Mouse (Mus musculus) testis, postnatal 14 days (tissue): Measurements from ENCODE around the gene Tcp10a.
"Not testable (repeated sequence)": the region's sequence is repeated elsewhere in the genome, so short reads cannot be mapped to it uniquely, and the experiment has no call there.

Experiments used
- DNase-seq: peaks from one replicate; pipeline ENCODE4 v3.0.0; 2021; ENCODE audit warnings: low spot score

The Tcp10a gene

GRCm38 (mm10) chr17:7369401-7369800 lies 45.0 kb downstream of the Tcp10a start:
- DNase-seq: not testable (repeated sequence)

DNA sequence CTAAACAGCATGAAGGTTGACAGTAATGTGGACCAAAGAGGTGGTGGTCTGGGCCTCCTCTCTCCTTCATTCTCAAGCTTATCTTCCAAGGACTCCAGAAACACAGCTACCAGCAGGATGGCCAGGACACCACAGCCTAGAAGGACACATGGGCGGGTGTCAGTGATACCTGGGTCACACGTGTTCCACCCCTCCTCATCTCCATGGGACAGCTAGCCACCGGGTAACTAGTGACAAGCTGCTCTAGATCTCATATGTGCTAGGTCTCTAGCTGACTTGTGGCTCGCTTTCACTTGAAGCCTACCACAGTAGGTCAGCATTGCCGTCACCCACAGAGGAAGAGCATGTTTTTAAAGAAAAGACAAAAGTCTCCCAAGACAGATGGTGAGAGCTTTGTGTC lies 47.4 kb downstream of the Tcp10a start, which contains the start of gene Gm49630:
TSS of gene Gm49630 (minus strand) at position 101 of the 400 bp plus-strand sequence.
- not testable (repeated sequence) for DNase-seq

DNA sequence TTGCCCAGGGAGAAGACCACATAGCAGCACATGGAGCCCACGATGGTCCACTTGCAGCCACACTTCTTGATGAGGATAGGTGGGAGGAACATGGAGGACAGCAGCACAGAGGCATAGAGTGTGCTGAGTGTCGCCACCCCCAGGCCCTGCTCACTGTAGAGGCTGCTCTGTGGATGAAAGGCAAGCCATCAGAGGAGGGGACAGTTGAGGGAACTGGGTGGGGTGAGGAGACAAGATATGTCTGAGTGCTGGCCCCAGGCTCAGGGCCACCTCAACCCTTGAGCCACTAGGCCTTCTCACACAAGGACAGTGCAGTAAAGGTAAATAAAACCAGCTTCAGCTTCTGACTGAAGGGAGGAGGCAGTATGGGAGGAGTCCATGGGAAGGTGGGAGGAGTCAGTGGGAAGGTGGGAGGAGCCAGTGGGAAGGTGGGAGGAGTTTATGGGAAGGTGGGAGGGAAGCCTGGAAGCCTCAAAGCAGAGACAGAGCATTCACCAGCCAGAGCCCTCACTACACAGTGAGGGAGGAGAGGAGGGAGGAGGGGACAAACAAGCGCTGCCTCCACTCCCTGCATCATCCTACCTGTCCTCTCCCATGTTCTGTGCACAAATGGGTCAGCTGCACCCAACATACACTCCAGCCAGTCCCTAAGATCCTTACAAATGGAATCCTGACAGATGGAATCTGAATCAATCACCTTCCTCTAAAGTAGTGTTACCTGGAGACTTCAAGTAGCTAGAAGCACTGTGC lies 52.7 kb downstream of the Tcp10a start:
- DNase-seq: not testable (repeated sequence)

DNA sequence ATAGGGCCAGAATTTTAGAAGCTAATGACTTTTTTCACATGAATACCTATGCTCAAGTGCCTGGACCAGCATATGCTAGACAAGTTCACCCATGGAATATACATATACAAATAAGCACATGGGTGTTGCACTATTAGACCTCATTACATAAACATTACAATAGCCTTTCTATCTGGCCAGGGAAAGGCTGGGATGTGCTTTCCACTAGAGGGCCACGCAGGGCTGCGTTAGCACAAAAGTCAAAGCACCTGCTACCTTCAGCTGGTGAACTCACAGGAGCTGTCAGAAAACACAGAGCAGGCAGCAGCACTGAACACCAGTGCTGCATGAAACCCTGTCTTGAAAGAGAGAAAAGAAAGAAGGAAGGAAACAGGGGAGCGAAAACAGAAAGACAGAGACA lies 53.5 kb downstream of the Tcp10a start:
- DNase-seq: not testable (repeated sequence)

DNA sequence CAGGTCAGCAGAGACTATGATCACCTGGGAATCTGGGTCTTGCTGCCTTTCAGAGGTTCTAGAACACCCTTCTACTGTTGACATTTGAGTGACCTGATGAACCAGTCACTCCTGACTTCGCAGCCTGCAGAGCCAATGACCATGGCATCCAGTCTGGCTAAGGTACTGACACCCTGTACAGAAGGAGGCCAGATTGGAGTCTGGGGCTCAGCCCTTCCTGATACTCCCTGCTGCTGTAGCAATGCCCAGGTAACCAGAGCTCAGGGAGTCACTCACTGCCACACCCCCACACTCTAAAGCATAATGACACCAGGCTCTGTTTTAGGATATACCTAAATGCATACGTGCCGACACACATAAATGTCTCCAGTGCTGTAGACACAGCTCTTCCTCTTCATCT lies 58.3 kb downstream of the Tcp10a start:
- DNase-seq: not testable (repeated sequence)

GRCm38 (mm10) chr17:7383167-7384143 lies 59.0 kb downstream of the Tcp10a start:
- not testable (repeated sequence) for DNase-seq

DNA sequence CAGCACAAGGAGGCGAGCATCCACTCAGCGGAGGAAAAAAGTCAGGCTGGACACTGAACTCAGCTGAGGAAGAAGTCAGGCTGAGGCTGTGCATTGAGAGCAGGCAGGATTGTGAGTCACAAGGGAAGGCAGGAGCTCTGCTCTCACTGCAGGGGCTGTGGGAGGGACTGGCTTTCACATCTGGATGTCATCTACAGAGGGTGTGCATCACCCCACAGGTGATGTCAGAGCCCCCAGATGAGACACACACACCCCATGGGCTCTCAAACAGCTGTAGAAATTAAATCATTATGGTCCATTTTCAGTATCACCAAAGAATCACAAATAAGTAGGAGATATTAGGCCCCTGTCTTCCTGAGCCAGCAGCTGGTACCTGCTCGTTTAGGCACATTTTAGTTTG lies 60.9 kb downstream of the Tcp10a start, which contains the start of gene Unc93a2:
TSS of gene Unc93a2 (minus strand) at position 101 of the 400 bp plus-strand sequence.
- not testable (repeated sequence) for DNase-seq

DNA sequence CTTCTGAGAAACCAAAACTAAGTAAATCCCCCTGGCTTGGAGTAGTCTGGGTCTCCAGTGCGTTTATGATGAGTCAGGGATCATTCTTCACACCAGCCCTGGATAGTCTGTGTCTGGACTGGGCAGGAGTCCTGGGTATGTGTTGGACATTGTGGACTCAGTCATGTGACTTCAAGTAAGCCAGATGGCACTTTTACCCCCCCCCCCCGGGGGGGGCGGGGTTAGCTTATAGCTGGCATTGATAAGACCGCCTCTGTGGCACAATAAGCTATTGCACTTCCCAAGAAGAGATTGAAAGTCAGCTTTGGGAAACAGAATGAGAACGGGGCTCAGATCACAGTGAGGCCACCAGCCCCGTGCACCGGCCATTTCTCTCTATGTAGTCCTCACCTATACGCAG lies 61.6 kb downstream of the Tcp10a start:
- DNase-seq: not testable (repeated sequence)

DNA sequence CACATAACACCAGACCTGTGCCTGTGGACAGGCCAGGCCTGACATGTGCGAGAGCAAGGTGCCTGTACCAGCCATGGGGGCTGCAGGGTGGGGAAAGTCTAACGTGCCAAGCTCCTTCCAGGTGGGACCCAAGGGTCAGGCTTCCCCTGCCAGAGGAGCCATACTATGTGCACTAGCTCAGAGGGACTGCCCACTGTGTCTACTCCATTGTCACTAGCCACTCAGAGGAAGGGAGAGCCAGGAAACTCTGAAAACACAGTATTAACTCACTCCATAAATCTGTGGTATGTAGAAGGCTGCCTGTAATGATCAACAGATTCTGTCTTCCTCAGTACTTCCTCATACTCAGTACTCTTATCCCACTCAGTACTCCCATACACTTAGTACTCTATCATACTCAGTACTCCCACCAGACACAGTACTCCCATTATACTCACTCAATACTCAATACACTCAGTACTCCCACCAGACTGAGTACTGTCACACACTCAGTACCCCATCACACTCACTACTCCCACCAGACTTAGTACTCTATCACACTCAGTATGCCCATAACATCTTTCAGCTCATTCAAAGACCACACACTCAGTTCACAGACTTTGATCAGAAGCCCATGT lies 64.0 kb downstream of the Tcp10a start:
- DNase-seq: not testable (repeated sequence)

- not testable (repeated sequence) for DNase-seq
Measured at GRCm38 (mm10) chr17:7388958-7389356, 64.5 kb downstream of the Tcp10a start.

DNA sequence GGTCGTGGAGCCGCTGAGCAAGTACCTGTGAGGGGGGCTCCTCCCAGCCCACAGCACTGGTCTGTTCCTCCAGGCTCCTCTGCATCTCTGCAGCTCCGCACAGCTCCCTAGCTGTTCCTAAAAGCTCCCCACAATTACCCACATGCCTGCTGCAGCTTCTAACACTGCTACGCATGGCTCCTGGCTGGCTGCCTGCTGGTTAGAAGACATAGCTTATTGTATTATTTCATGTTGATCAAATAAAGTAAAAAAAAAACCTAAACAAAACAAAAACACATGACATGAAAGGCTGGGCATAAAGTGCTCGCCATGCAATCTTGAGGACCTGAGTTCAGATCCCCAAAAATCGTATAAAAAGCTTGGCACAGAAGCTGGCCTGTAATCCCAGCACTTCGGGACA lies 65.5 kb downstream of the Tcp10a start:
- DNase-seq: not testable (repeated sequence)

DNA sequence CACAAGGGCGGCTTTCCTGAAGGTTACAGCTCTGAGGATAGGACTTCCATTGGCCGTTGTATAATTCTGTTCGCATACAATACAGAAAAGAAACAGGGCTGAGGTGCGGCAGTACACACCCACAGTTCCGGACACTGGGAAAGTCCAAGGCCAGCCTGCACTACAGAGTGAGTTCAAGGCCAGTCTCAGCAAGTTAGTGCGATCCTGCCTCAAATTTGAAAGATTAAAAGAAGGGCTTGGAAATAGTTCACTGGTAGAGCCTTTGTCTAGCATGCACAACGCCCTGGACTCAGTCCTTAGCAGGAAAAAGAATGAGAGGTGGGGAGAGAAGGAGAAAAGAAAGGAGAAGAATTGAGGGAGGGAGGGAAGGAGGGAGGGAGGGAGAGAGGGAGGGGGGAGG lies 70.7 kb downstream of the Tcp10a start:
- not testable (repeated sequence) for DNase-seq
